Mouse (Mus musculus): ENCODE results near the gene Tmem62. TPM values are rescaled to one million over a fixed set of nuclear protein-coding genes. Genes with fewer than 3 reads are reported as not detected.

Tmem62 gene
- polyA plus RNA-seq, 1 experiment from 2014 or later, result 3.2 TPM

DNA sequence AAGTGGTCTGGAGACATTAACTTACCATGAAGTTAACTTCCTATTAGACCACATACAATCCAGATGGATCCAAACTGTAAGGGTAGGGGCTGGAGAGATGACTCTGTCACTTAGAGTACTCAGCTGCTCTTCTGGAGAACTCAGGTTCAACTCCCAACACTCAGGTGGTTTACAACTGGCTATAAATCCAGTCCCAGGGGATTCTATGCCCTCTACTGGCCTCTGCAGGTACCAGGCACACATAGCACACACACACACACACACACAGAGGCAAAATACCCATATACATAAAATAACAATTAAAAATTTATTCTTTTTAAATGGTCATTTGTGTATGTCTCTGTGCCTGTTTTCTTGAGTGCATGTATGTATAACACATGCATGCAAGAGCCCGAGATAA lies 62.6 kb downstream of the Tmem62 start:
- DNase-seq (ENCODE audit: low spot score), result no peak
- Histone ChIP-seq H3K4me3 (no peak overlapping the region), H3K36me3 (replicated peaks) (no peaks in the 10 kb centered on the region), H3K27me3 (replicated peaks; ENCODE audit: low read depth, poor library complexity, severe bottlenecking) (no peaks in the 10 kb centered on the region), H3K9me3 (no peaks in the 10 kb centered on the region), H3K4me1 (no peaks in the 10 kb centered on the region), H3K27ac (replicated peaks) (no peak overlapping the region)
- WGBS, result 88% methylated on average over 1 of the region's 1 CpGs

DNA sequence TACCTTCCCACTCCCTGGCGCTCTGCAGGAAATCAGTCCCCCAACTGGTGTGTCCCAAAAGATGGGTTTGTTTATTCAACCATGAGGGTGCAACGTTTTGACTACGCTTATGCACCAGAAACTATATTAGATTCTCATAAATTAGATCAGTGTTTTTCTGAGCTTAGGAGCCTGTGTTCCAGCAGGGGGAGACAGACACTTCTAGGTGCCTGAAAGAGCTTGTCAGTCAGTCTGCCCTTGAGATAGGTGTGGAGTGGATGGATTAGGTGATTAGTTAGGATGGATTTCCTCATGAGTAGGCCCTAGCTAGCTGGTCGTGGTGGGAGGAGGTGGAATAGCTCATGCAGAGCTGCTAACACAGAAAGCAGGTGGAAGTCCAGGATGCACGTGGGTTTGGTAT lies 64.3 kb downstream of the Tmem62 start:
- WGBS, result 57% methylated on average over 5 of the region's 5 CpGs
- Histone ChIP-seq H3K9me3 (no peaks in the 10 kb centered on the region), H3K4me3 (no peak overlapping the region), H3K27ac (replicated peaks) (no peak overlapping the region), H3K36me3 (replicated peaks) (no peaks in the 10 kb centered on the region), H3K27me3 (replicated peaks; ENCODE audit: low read depth, poor library complexity, severe bottlenecking) (no peaks in the 10 kb centered on the region), H3K4me1 (no peaks in the 10 kb centered on the region)
- DNase-seq (ENCODE audit: low spot score), result no peak

DNA sequence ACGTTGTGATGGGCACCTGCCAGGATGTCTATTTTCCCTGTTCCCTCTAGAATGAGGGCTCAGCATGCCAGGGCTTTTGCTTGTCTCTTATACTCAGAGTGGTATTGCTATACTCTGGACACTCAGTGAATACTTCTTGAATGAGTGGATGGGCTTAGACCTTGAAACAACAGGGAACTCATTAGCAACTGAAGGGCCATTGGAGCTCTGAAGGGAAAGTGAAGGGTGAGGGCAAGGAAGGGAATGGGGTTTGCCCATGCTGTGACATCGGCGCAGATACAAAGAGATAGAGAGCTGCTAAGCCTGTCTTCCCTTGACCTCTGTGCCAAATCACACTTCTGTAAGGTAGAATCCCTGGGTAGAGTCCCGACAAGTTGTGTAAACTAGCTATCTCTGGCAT lies 68.8 kb downstream of the Tmem62 start:
- no peak for DNase-seq (ENCODE audit: low spot score)
- Histone ChIP-seq H3K27ac (replicated peaks) (no peak overlapping the region), H3K36me3 (replicated peaks) (no peaks in the 10 kb centered on the region), H3K27me3 (replicated peaks; ENCODE audit: low read depth, poor library complexity, severe bottlenecking) (no peaks in the 10 kb centered on the region), H3K4me3 (no peak overlapping the region), H3K9me3 (no peaks in the 10 kb centered on the region), H3K4me1 (no peaks in the 10 kb centered on the region)
- 81% methylated on average over 4 of the region's 4 CpGs for WGBS

DNA sequence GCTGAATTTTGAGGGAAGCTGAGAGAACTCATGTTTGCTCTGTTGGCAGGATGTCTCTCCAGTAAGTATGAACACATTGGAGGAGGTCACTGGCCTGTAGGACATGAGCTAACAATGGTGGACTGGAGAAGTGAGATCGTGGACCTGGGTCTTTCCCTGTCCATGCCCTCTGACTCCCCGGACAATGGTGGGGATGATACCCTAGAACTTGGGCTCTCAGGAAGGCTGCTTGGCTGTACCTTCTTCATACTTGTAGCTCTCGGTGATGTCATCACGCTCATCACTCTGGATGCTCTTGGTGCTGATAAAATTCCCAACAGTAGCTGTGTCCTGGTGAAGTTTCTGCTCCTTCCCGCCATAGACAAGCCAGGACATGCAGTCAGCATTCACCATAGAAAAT lies 75.4 kb downstream of the Tmem62 start:
- no peaks in the 10 kb centered on the region for H3K4me1 ChIP-seq
- no peak overlapping the region for H3K4me3 ChIP-seq
- H3K36me3 ChIP-seq (replicated peaks), result no peaks in the 10 kb centered on the region
- H3K27ac ChIP-seq (replicated peaks), result no peak overlapping the region
- DNase-seq (ENCODE audit: low spot score), result no peak
- H3K27me3 ChIP-seq (replicated peaks; ENCODE audit: low read depth, poor library complexity, severe bottlenecking), result no peaks in the 10 kb centered on the region
- H3K9me3 ChIP-seq, result no peaks in the 10 kb centered on the region
- 91% methylated on average over 5 of the region's 5 CpGs for WGBS

DNA sequence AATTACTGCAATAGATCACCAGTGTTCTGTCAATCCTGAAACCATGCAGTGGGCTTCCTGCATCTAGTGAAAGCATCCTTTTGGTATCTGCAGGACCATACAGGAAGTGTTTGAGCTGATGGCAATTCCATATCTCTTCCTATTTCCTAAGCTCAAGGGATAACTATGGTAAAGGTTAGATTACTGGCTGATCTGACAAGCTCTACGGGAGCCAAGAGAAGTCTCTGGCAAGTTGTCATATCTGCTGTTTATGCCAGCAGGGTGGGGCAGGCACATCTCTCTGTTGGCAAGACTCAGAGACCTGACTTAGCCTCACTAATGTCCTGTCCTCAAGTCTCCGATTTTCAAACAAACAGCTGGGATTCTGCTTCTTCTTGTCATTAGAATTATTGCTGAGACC lies 77.2 kb downstream of the Tmem62 start:
- Histone ChIP-seq H3K27ac (replicated peaks) (no peak overlapping the region), H3K9me3 (no peaks in the 10 kb centered on the region), H3K4me1 (no peaks in the 10 kb centered on the region), H3K4me3 (no peak overlapping the region), H3K36me3 (replicated peaks) (no peaks in the 10 kb centered on the region), H3K27me3 (replicated peaks; ENCODE audit: low read depth, poor library complexity, severe bottlenecking) (no peaks in the 10 kb centered on the region)
- 81% methylated on average over 2 of the region's 2 CpGs for WGBS
- no peak for DNase-seq (ENCODE audit: low spot score)

DNA sequence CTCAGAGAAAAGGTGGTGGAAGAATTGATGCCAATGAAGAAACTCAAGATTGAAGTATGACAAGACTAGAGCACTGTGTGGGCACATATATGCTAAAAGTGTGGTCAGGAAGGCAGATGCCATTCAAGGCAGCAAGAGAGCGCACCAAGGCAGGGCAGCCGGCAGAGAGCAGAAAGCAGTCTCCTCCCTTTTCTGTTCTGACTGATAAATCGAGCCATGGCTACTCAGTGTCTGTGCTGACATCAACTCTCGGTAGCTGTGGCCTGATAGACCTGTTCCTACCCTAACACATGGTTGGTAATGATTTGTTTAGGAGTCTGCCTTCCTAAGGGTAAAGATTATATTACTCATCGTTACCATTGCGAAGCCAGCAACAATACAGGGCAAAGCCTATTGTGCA lies 79.1 kb downstream of the Tmem62 start:
- no peaks in the 10 kb centered on the region for H3K36me3 ChIP-seq (replicated peaks)
- no peaks in the 10 kb centered on the region for H3K9me3 ChIP-seq
- no peak overlapping the region for H3K27ac ChIP-seq (replicated peaks)
- DNase-seq (ENCODE audit: low spot score), result no peak
- no peaks in the 10 kb centered on the region for H3K27me3 ChIP-seq (replicated peaks; ENCODE audit: low read depth, poor library complexity, severe bottlenecking)
- no peaks in the 10 kb centered on the region for H3K4me1 ChIP-seq
- 87% methylated on average over 6 of the region's 6 CpGs for WGBS
- no peak overlapping the region for H3K4me3 ChIP-seq

Small RNA genes within 50 kb of the gene (microRNA-seq; reads per million reads assigned to microRNA genes)
- not detected for gene Gm44325

Other genes with a start within 250 kb of the Tmem62 start
- 5.6 and 5.7 TPM in 2 replicates for gene Cdan1, start 126.9 kb upstream of the Tmem62 start, polyA plus RNA-seq (2016; fragmentation: Nextera tagmentation; extraction: Ambion mirVana)
- gene Ttbk2, start 126.4 kb upstream of the Tmem62 start, polyA plus RNA-seq (2016; fragmentation: Nextera tagmentation; extraction: Ambion mirVana), result 4.7 and 4.9 TPM in 2 replicates
- 24.5 and 27.3 TPM in 2 replicates for gene Ubr1, start 6.3 kb upstream of the Tmem62 start, polyA plus RNA-seq (2016; fragmentation: Nextera tagmentation; extraction: Ambion mirVana)
- gene Ccndbp1, start 31.4 kb downstream of the Tmem62 start, polyA plus RNA-seq (2016; fragmentation: Nextera tagmentation; extraction: Ambion mirVana), result 34.0 and 34.2 TPM in 2 replicates
- 5.1 and 5.3 TPM in 2 replicates for gene Epb42, start 60.1 kb downstream of the Tmem62 start, polyA plus RNA-seq (2016; fragmentation: Nextera tagmentation; extraction: Ambion mirVana)
- gene Tgm5, start 108.8 kb downstream of the Tmem62 start, polyA plus RNA-seq (2016; fragmentation: Nextera tagmentation; extraction: Ambion mirVana), result not detected in 2 replicates
- not detected in 2 replicates for gene Tgm7, start 132.8 kb downstream of the Tmem62 start, polyA plus RNA-seq (2016; fragmentation: Nextera tagmentation; extraction: Ambion mirVana)
- gene Adal, start 163.4 kb downstream of the Tmem62 start, polyA plus RNA-seq (2016; fragmentation: Nextera tagmentation; extraction: Ambion mirVana), result 19.7 and 22.4 TPM in 2 replicates
- 21.5 and 22.5 TPM in 2 replicates for gene Lcmt2, start 163.6 kb downstream of the Tmem62 start, polyA plus RNA-seq (2016; fragmentation: Nextera tagmentation; extraction: Ambion mirVana)
- gene Tubgcp4, start 193.6 kb downstream of the Tmem62 start, polyA plus RNA-seq (2016; fragmentation: Nextera tagmentation; extraction: Ambion mirVana), result 82.1 and 87.5 TPM in 2 replicates
- gene Zscan29, start 194.1 kb downstream of the Tmem62 start, polyA plus RNA-seq (2016; fragmentation: Nextera tagmentation; extraction: Ambion mirVana), result 12.0 and 14.7 TPM in 2 replicates